Mouse (Mus musculus): ENCODE results near the gene Cd300a.
"Not testable (repeated sequence)": the region's sequence is repeated elsewhere in the genome, so short reads cannot be mapped to it uniquely, and the experiment has no call there.

The Cd300a gene

GRCm38 (mm10) chr11:114903224-114903623, 13.4 kb downstream of the Cd300a start:
- in situ Hi-C loops (cut with MboI, MseI): no loop called here

DNA sequence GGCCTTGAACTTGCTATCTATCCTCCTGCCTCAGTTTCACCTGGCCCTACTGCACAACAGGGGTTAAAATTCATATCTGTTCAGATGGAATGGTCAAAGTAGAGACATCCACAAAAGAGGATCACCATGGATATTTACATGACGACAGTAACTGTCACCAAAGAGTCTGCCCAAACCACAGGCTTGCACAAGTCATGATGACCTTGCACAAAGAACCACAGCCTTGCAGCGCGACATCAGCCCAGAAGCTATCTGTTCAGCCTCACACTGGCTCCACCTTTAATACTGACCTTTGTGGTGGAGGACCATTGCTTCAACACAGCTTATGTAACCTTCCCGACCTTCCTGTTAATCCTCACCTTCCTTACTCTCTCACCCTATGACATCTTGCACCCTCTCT, 17.7 kb downstream of the Cd300a start:
- in situ Hi-C loops (cut with MboI, MseI): no loop called here

DNA sequence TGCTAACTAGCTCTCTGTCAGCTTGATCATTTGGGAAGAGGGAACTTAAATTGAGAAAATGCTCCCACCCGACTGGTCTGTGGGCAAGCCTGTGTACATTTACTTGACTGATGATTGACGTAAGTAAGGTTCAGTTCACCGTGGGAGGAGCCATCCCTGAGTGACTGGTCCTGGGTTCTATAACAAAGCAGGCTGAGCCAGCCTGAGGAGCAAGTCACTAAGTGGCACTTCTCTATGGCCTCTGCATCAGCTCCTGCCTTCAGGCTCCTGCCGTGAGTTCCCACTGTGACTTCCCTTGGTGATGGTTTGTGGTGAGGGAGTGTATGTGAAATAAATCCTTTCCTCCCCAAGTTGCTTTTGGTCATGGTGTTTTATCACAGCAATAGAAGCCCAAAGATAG, 18.2 kb downstream of the Cd300a start:
- in situ Hi-C loops (cut with MboI, MseI): no loop called here

- in situ Hi-C loops (cut with MboI, MseI): not testable (repeated sequence)
Measured at GRCm38 (mm10) chr11:114909538-114909937, 19.7 kb downstream of the Cd300a start.

DNA sequence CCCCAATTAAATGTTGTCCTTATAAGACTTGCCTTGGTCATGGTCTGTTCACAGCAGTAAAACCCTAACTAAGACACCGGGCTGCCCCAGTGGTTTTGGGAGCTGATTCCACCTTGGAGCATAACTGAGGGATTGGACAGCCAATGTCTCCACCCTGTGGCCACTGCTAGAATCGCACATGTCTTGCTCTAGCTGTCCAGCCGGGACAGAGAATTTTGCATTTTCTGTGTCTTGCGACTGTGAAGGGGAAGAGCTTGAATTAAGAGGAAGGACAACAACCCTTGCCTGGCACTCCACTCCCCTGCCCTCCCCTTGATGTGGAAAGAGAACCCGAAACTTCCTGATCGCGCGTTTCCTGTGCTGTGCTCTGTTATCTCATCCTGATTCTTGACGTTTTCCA, 23.0 kb downstream of the Cd300a start:
- in situ Hi-C loops (cut with MboI, MseI): loop anchor here (10.0 kb wide), 1 partner anchor 98 kb away; no protein-coding TSS in a partner anchor

DNA sequence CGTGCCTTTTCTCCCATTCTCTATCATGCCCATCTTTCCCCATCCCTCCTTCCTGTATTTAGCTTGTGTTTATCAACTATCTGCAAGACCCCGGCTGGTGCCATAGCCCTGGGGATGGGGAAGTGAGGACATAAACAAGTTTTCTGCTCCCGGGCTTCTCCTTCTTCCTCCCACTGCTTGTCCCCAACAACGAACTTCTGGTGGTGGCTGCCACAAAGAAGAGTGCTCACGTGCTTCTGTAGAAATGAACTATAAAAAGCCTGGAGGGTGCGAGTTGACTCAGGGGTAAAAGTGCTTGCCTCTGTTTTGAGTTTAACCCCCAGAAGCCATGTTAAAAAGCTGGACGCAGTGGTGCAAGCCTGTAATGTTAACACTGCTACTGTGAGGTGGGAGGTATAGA, 25.1 kb downstream of the Cd300a start:
- in situ Hi-C loops (cut with MboI, MseI): loop anchor here (10.0 kb wide), 1 partner anchor 100 kb away; no protein-coding TSS in a partner anchor

DNA sequence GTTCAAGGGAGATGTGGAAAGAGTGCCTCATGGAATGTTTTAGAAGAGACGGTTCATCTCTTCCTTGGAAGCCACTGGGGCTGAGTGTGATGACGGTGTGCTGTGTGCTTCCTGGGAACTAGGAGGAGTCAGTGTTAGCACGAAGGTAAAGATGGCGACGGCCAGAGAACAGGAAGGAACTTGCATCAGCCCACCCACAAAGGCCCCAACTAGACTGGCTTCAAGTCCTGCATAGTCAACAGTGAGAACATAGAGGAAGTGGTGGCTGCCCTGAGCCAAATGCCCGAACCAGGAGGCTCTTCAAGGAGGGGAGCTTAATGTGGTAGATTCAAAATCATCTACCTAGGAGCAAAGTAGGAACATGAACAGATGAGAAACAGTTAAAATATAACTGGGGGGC, 27.3 kb downstream of the Cd300a start:
- in situ Hi-C loops (cut with MboI, MseI): loop anchor here (10.0 kb wide), 1 partner anchor 102 kb away; no protein-coding TSS in a partner anchor

- in situ Hi-C loops (cut with MboI, MseI): no loop called here
Measured at GRCm38 (mm10) chr11:114922439-114922838, 32.6 kb downstream of the Cd300a start.

- in situ Hi-C loops (cut with MboI, MseI): no loop called here
Measured at GRCm38 (mm10) chr11:114923961-114924360, 34.1 kb downstream of the Cd300a start.

GRCm38 (mm10) chr11:114929581-114929980, 39.7 kb downstream of the Cd300a start:
- in situ Hi-C loops (cut with MboI, MseI): no loop called here

DNA sequence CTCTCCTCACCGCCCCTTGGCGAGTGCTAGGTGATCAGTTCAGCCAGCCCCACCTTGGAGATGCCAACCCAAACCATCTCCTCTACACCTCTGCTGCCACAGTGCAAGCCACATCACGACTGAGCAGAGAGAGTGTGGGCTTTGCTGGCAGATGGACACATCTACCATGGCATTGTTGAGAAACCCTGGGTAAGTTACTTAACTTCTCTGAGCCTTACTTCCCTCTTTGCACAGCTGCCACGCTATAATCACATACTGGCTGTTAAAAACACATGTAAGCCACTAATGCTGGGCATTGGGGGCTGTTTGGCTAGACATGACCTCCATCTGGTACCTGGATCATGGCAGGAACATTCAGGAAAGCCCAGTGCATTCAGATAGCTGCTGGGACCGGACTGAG, 41.2 kb downstream of the Cd300a start:
- in situ Hi-C loops (cut with MboI, MseI): no loop called here

DNA sequence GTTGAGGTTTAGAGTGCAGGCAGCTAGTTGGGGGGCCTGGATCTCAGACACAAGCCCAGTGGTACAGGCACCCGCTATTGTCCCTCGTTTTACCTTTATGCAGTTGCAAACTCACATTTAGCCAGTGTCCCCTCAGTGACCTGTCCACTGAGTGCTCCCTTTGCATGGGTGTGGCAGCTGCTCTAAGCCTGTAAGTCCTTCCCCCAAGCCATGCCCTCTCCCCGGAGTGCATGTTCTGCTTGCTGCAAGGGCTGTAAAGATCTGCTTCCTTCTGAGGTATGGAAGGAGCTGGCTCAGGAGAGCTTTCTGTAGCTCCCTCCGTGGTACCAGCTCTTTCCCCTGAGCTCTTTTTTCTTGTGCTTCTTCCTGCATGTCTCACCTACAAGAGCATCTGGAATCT, 43.8 kb downstream of the Cd300a start:
- in situ Hi-C loops (cut with MboI, MseI): no loop called here

- in situ Hi-C loops (cut with MboI, MseI): no loop called here
Measured at GRCm38 (mm10) chr11:114934144-114934543, 44.3 kb downstream of the Cd300a start, which contains the start of gene Cd300lb. Cd300lb (minus strand) TSS chr11:114934386.
